Mouse (Mus musculus) heart, postnatal 0 days (tissue): ENCODE measurements around the gene Rab36. TPM values are rescaled to one million over a fixed set of nuclear protein-coding genes. Genes with fewer than 3 reads are reported as not detected.

Source experiments
- ATAC-seq: fragments of 200-750 bp; cut with Nextera tagmentation; 2 replicates; pipeline ENCODE4 v1.8.0; 2017; ENCODE audit warnings: low read depth, moderate number of reproducible peaks, moderate library complexity; ENCODE audit not compliant: insufficient read depth
- DNase-seq: peaks from one replicate; pipeline ENCODE4 v3.0.0-alpha.2; 2016; ENCODE audit warnings: low spot score
- H3K27ac ChIP-seq: fragments of 300-500 bp; sonication (generic); 2 replicates; pipeline ENCODE4 v1.5.1; 2014; ENCODE audit warnings: low read depth, mild to moderate bottlenecking
- H3K27me3 ChIP-seq: fragments of 300-500 bp; sonication (generic); 2 replicates; pipeline ENCODE4 v1.6.1; 2014; ENCODE audit warnings: low read length, mixed read lengths; ENCODE audit not compliant: control insufficient read depth, insufficient read depth
- H3K36me3 ChIP-seq: fragments of 300-500 bp; sonication (generic); replicated peaks from 2 replicates; pipeline ENCODE4 v1.6.1; 2014; ENCODE audit warnings: low read length, mixed read lengths; ENCODE audit not compliant: control insufficient read depth, insufficient read depth
- H3K4me1 ChIP-seq: fragments of 300-500 bp; sonication (generic); 2 replicates; pipeline ENCODE4 v1.6.1; 2014; ENCODE audit warnings: antibody characterized with exemption; ENCODE audit not compliant: control insufficient read depth, insufficient read depth
- H3K4me2 ChIP-seq: fragments of 300-500 bp; sonication (generic); 2 replicates; pipeline ENCODE4 v1.6.1; 2014; ENCODE audit warnings: low read depth, mild to moderate bottlenecking, low read length, moderate library complexity
- H3K4me3 ChIP-seq: fragments of 300-500 bp; sonication (generic); 2 replicates; pipeline ENCODE4 v1.5.1; 2014; ENCODE audit warnings: low read depth, low read length
- H3K9ac ChIP-seq: fragments of 300-500 bp; sonication (generic); replicated peaks from 2 replicates; pipeline ENCODE4 v1.6.1; 2014; ENCODE audit warnings: low read depth, low read length, mixed read lengths
- H3K9me3 ChIP-seq: fragments of 300-500 bp; sonication (generic); replicated peaks from 2 replicates; pipeline ENCODE4 v1.6.1; 2016; ENCODE audit warnings: low read length; ENCODE audit not compliant: control insufficient read depth
- CTCF ChIP-seq: IDR thresholded peaks from 2 replicates; pipeline ENCODE4 v1.5.1; 2016; ENCODE audit warnings: antibody characterized with exemption, control low read depth, low read depth
- EP300 ChIP-seq: IDR thresholded peaks from 2 replicates; pipeline ENCODE4 v1.6.1; 2016; ENCODE audit warnings: antibody characterized with exemption, low read depth
- WGBS: fragments of 180-500 bp; shearing (Covaris S2); extraction: QIAGEN DNeasy Blood & Tissue Kit; methylation state at CpG from one replicate; pipeline ENCODE4 v1.1.7; 2014; 5-methylcytosine and 5-hydroxymethylcytosine counted together
- polyA plus RNA-seq: library from polyadenylated mRNA; unstranded; fragments of >200 nt; fragmentation: Nextera tagmentation; extraction: Ambion mirVana; gene quantifications from 2 replicates; pipeline ENCODE4 v1.2.1, GENCODE M21; 2015
- total RNA-seq: library from RNA; depleted of rRNA; stranded (reverse); fragments of >200 nt; gene quantifications from 2 replicates; pipeline ENCODE4 v1.2.3, GENCODE M21; 2014; ENCODE audit warnings: low replicate concordance; rRNA removed

Gene Rab36
- total RNA-seq, result 1.4 and 3.6 TPM in 2 replicates
- 1.4 and 1.5 TPM in 2 replicates for polyA plus RNA-seq

DNA sequence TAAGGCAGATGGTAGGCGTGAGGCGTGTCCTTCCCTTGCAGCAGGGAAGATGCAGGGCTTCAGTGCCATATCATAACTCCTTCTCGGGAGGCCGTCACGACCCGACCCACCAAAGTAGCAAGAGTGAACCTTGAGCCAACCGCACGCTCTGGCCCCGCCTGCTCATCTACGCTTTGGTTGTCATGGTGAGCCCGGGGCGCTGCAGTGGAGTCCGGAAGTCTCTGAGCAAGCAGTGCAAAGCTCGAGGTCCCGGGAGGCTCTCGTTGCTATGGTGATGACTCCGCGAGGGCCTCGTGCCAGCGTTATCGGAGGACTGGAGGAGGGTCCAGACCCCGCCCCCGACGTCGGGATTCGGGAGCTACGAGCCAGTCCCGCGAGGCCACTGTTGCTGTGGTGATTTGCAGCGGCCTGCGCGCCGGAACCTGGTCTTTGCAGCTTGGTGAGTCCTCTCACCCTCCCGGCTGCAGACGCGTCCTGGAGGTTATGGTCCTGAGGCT lies at the start of gene Rab36:
TSS of gene Rab36 (plus strand) at position 176 of the 497 bp plus-strand sequence.
- ATAC-seq (peak; percentile 91), DNase-seq (peak; percentile 77)
- TF ChIP-seq CTCF, result no peak
- TF ChIP-seq EP300, result no peak
- 0 out of 2 replicates have a peak, but pooled peaks cover 5% of the 10 kb centered on the region for H3K4me1 ChIP-seq
- H3K9me3 ChIP-seq, result no peaks in the 10 kb centered on the region
- H3K27ac ChIP-seq, result no peak within 1 kb of the TSS
- peak within 1 kb of the TSS; percentile 40 for H3K4me3 ChIP-seq
- H3K4me2 ChIP-seq, result peak within 1 kb of the TSS; percentile 66
- H3K36me3 ChIP-seq, result no peaks in the 10 kb centered on the region
- 1% methylated on average over 36 of the region's 36 CpGs for WGBS
- H3K9ac ChIP-seq, result peak within 1 kb of the TSS; percentile 31; the same call in 1 of the 2 replicates
- H3K27me3 ChIP-seq, result no peaks in the 10 kb centered on the region

DNA sequence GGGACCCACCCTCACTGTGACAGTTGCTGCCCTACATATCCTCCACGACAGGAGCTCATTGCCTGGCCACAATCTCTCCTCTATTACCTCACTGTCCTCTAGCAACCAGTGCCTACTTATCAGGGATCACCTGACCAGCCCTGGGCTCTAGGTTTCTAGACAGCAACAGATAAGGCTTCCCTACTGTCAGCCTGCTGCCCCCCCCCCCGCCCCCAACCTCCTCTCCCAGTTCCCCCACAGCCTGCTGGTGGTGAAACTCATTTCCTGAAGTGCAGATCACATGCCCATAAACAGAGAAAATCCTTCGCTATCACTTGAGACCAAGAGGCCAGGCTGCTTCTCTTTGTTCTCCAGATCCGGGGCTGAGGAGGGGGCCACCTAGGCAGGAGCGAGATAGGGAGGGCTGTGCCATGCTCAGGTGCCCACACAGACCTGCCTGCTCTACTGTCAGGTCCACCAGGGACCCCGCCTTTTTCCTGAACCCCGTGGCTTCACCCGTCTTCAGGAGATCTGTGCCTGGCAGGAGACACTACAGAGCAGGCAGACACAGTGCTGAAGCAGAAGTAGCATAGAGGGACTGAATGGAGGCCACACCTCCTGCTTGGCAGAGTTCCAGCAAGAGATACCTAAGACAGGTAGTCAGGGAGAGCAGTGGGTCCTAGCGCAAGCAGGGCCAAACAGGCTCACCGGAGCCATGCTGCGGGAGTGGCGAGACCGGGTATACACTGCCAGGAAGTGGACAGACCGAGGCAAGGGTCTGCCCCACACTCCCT lies 49.0 kb upstream of the Rab36 start:
- H3K9ac ChIP-seq, result no peak overlapping the region
- no peaks in the 10 kb centered on the region for H3K36me3 ChIP-seq
- no peak overlapping the region for H3K27ac ChIP-seq
- ATAC-seq, result no peak
- 0 out of 2 replicates have a peak, but pooled peaks cover 4% of the 10 kb centered on the region for H3K4me1 ChIP-seq
- TF ChIP-seq CTCF (no peak), EP300 (no peak)
- H3K27me3 ChIP-seq, result peaks cover 9% of the 10 kb centered on the region; the same call in 1 of the 2 replicates
- H3K4me2 ChIP-seq, result no peak overlapping the region
- DNase-seq, result no peak
- H3K4me3 ChIP-seq, result no peak overlapping the region
- H3K9me3 ChIP-seq, result no peaks in the 10 kb centered on the region
- 47% methylated on average over 14 of the region's 14 CpGs for WGBS

- DNase-seq, result no peak
- H3K27ac ChIP-seq, result no peak overlapping the region
- 0 out of 2 replicates have a peak, but pooled peaks cover 4% of the 10 kb centered on the region for H3K4me1 ChIP-seq
- H3K4me3 ChIP-seq, result no peak overlapping the region
- no peaks in the 10 kb centered on the region for H3K9me3 ChIP-seq
- no peak for ATAC-seq
- no peaks in the 10 kb centered on the region for H3K36me3 ChIP-seq
- 79% methylated on average over 4 of the region's 4 CpGs for WGBS
- H3K27me3 ChIP-seq, result peaks cover 20% of the 10 kb centered on the region
- no peak overlapping the region for H3K9ac ChIP-seq
- H3K4me2 ChIP-seq, result no peak overlapping the region
- peak; percentile 12; the same call in 1 of the 2 replicates for TF ChIP-seq CTCF
- TF ChIP-seq EP300, result no peak
These were observed 47.0 kb upstream of the Rab36 start for GRCm38 (mm10) chr10:74989814-74990213.

DNA sequence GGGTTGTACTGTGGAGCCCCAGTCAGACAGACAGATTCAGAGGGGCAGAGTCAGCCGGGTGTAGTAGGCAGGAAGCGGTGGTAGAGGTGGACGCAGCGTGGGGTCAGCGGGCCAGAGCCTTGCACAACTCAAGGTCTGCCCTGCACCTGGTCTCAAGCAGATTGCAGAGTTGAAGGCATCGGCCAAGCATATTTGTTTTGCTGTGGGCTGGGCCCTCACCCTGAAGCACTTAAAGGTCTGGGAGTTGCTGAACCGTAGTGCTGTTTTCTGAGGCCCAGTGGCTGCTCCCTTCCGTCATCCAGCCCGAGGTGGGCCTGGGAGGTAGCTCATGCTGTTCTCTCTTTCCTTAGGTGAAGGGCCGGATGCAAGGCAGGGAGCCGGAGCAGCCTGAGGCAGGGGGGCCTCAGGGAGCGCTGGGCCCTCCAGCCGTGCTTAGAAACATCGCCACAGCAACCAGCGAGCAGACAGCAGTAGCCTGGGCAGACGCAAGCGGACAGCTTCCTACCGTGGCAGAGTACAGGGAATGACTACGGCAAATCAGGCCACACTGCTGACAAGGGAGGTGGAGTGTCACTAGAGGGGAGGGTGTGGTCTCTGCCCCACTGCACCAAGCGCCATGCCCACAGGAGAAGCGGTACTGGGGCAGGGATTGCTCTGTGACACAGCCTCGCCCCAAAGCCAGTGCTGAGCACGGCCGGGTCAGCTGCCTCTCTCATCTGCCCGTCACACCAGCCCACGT lies 46.1 kb upstream of the Rab36 start:
- Histone ChIP-seq H3K9me3 (no peaks in the 10 kb centered on the region), H3K27me3 (peaks cover 24% of the 10 kb centered on the region), H3K27ac (no peak overlapping the region), H3K4me3 (no peak overlapping the region), H3K36me3 (no peaks in the 10 kb centered on the region), H3K4me1 (0 out of 2 replicates have a peak, but pooled peaks cover 4% of the 10 kb centered on the region), H3K9ac (no peak overlapping the region), H3K4me2 (peak overlapping the region; percentile 4; the same call in 1 of the 2 replicates)
- TF ChIP-seq EP300 (no peak), CTCF (no peak)
- ATAC-seq (no peak), DNase-seq (no peak)
- WGBS, result 40% methylated on average over 26 of the region's 26 CpGs

DNA sequence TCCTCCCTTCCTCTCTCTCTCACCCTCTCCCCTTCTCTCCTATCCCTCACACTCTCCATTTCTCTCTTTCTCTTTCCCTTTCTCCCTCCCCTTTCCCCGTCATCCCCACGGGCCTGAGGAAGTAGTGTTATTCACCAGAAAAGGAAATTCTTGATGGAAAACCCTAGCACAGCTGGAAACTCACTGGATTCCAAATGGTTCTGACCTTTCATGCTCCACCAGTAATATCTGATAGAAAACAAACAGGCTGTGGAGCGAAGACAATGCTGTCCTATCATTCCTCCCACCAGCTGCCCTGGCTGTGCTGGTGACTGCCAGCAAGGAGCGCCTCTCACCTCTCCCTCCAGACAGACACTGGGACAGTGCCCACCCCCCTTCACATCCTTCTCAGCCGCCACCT lies 42.0 kb upstream of the Rab36 start:
- Histone ChIP-seq H3K27ac (no peak overlapping the region), H3K4me2 (peak overlapping the region; percentile 35), H3K36me3 (no peaks in the 10 kb centered on the region), H3K27me3 (peaks cover 27% of the 10 kb centered on the region), H3K4me1 (no peaks in the 10 kb centered on the region), H3K4me3 (no peak overlapping the region), H3K9ac (no peak overlapping the region), H3K9me3 (no peaks in the 10 kb centered on the region)
- 27% methylated on average over 5 of the region's 5 CpGs for WGBS
- TF ChIP-seq CTCF (no peak), EP300 (no peak)
- no peak for ATAC-seq
- DNase-seq, result peak; percentile 18
